8 mouse cellular contexts compared by ENCODE assay signal in the genomic region with DNA sequence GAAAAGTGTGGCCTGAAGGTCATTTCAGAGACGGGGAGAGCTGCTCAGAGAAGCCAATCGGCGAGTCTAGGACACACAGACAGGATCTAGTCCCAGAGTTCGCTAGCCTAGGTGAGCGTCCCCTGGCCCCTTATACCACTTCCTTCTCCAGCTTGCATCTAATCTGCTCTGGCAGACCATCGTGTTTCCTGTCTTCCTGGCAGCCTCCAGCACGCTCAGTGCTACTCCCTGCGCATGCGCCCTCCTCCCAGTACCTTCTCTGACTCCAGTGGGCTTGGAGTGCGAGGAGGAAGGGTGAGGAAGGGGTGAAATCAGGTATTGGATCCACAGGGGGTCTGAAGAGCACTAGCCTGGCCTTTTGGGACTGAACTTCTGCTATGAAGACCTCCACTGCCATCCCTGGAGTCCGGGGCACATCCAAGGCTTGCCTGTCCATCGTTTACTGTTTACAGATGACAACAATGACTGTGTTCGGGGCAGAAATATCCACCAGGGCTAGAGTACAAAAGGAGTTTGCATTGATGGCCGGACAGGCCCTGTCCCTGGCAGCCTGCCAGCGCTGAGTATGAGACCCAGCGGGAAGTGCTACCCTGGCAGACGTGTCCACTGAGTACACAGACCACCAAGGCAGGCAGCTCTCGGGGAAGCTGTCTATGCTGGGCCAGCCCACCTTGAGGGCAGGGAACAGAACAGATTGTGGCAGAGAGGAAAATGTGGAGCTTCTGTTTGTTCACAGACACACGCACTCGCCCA. TPM values are rescaled to one million over a fixed set of nuclear protein-coding genes. Genes with fewer than 3 reads are reported as not detected.
DNase-seq lines count a peak whose midpoint lies in the region; ATAC-seq and TF ChIP-seq lines count a peak whose summit lies in the region.
"Had no signal": no experiment of that assay in that cellular context is flagged by ENCODE, and none has a peak within 500 bp of the region (broad histone marks: within the 10 kb centered on the region; RNA-seq: fewer than 3 reads in every experiment).

No protein-coding gene starts in this region.

- H3K27ac ChIP-seq in heart, embryonic 10.5 days = peak overlapping the region; percentile 73
- peak overlapping the region; percentile 55 for H3K27ac ChIP-seq in kidney, postnatal 0 days
- H3K27ac ChIP-seq: midbrain, embryonic 12.5 days had no signal

- no peak for TF ChIP-seq CTCF in brain, embryonic 14.5 days (IDR thresholded peaks at IDR 0.05; ENCODE audit: borderline replicate concordance, extremely low read depth, insufficient read depth, insufficient read length)
- no peak for TF ChIP-seq CTCF in kidney, postnatal 0 days (IDR thresholded peaks at IDR 0.05; ENCODE audit: low read depth)

- H3K4me1 ChIP-seq in heart, embryonic 10.5 days = peaks cover 37% of the 10 kb centered on the region
- H3K4me1 ChIP-seq in kidney, postnatal 0 days (replicated peaks; ENCODE audit: insufficient read depth, low read length) = 0 out of 2 replicates have a peak, but pooled peaks cover 5% of the 10 kb centered on the region
- H3K4me1 ChIP-seq: midbrain, embryonic 12.5 days had no signal

- TF ChIP-seq POLR2A in brain, embryonic 14.5 days (IDR thresholded peaks at IDR 0.05; ENCODE audit: borderline replicate concordance, extremely low read depth, insufficient read depth, insufficient read length, poor library complexity, severe bottlenecking) = no peak

- 0 out of 2 replicates have a peak overlapping the region, but pooled peaks have one; percentile 8 for H3K9ac ChIP-seq in kidney, postnatal 0 days (ENCODE audit: low read depth, low read length)
- H3K9ac ChIP-seq: midbrain, embryonic 12.5 days had no signal

- H3K27me3 ChIP-seq in heart, embryonic 10.5 days (ENCODE audit: insufficient read depth, poor library complexity, severe bottlenecking) = no peaks in the 10 kb centered on the region
- no peaks in the 10 kb centered on the region for H3K27me3 ChIP-seq in kidney, postnatal 0 days (ENCODE audit: insufficient read depth, low read length)
- H3K27me3 ChIP-seq: midbrain, embryonic 12.5 days had no signal

- H3K9me3 ChIP-seq in heart, embryonic 10.5 days = no peaks in the 10 kb centered on the region
- H3K9me3 ChIP-seq in kidney, postnatal 0 days (replicated peaks; ENCODE audit: low read length) = no peaks in the 10 kb centered on the region
- H3K9me3 ChIP-seq: midbrain, embryonic 12.5 days had no signal

- 0 out of 2 replicates have a peak, but pooled peaks have one; percentile 47 for ATAC-seq in kidney, postnatal 0 days (replicated peaks; ENCODE audit: low FRiP score, low read depth)

- 55% methylated on average over 20 of the region's 20 CpGs for WGBS in heart, embryonic 10.5 days
- WGBS in kidney, postnatal 0 days = 63% methylated on average over 20 of the region's 20 CpGs

- no peaks in the 10 kb centered on the region for H3K36me3 ChIP-seq in heart, embryonic 10.5 days
- no peaks in the 10 kb centered on the region for H3K36me3 ChIP-seq in kidney, postnatal 0 days (ENCODE audit: insufficient read depth, low read length)
- H3K36me3 ChIP-seq: midbrain, embryonic 12.5 days had no signal

- no peak overlapping the region for H3K4me2 ChIP-seq in kidney, postnatal 0 days (ENCODE audit: low read length)
- H3K4me2 ChIP-seq: midbrain, embryonic 12.5 days had no signal

- peak; percentile 8 for DNase-seq in R1 (ENCODE audit: low read depth, low spot score)
- peak; percentile 40 for DNase-seq in brain, embryonic 14.5 days (ENCODE audit: low read depth)
- DNase-seq in heart, embryonic 10.5 days (ENCODE audit: low spot score) = no peak
- peak; percentile 51 for DNase-seq in kidney, postnatal 0 days (ENCODE audit: low spot score)
- DNase-seq in lung, postnatal 4 days = peak; percentile 80 to 92
- DNase-seq in testis, postnatal 14 days (ENCODE audit: low spot score) = peak; percentile 69
- DNase-seq in embryo, embryonic 9.5 days (ENCODE audit: extremely low spot score) = no peak

- no peak overlapping the region for H3K4me3 ChIP-seq in heart, embryonic 10.5 days
- H3K4me3 ChIP-seq in kidney, postnatal 0 days (replicated peaks; ENCODE audit: low read depth, low read length) = no peak overlapping the region
- H3K4me3 ChIP-seq: midbrain, embryonic 12.5 days had no signal

RNA-seq across cellular contexts. Expression of a gene that starts 1.9 kb away (rescaled TPM):
- polyA plus RNA-seq in brain, embryonic 14.5 days (2012; rRNA removed) = 18.2 and 34.6 TPM in 2 replicates
- polyA plus RNA-seq in heart, embryonic 10.5 days (2016; fragmentation: Nextera tagmentation; extraction: Ambion mirVana) = 34.1 and 40.4 TPM in 2 replicates
- 33.4 and 35.9 TPM in 2 replicates for polyA plus RNA-seq in kidney, postnatal 0 days (2015; fragmentation: Nextera tagmentation; extraction: Ambion mirVana)

Comparison
In these comparisons a context has a peak if more than half of its experiments do, and no peak if none do; other contexts are left out.
1. DNase-seq: peak in R1 (single experiment), brain, embryonic 14.5 days (single experiment), kidney, postnatal 0 days (single experiment), lung, postnatal 4 days (2 of 2) and testis, postnatal 14 days (single experiment); none in heart, embryonic 10.5 days (single experiment) and embryo, embryonic 9.5 days (single experiment).